Mouse (Mus musculus) heart, embryonic 14.5 days (tissue): ENCODE results near the gene Zcchc14. TPM values are rescaled to one million over a fixed set of nuclear protein-coding genes. Genes with fewer than 3 reads are reported as not detected.

Experiments
- ATAC-seq: fragments of 200-750 bp; cut with Nextera tagmentation; 2 replicates; pipeline ENCODE4 v1.8.0; 2017; ENCODE audit warnings: low read depth, moderate TSS enrichment; ENCODE audit not compliant: insufficient number of reproducible peaks, insufficient read depth, low FRiP score
- H3K27ac ChIP-seq, 2 experiments: fragments of 200-500 bp in 1 of 2; fragments of 300-500 bp in 1 of 2; sonication (generic) in 1 of 2; replicated peaks in 1 of 2; 2 replicates each; pipeline ENCODE4 v1.5.1; 2012 to 2014; ENCODE audit warnings: low read depth in 2 of 2, low read length in 2 of 2, control low read depth in 1 of 2, mild to moderate bottlenecking in 1 of 2, mixed read lengths in 1 of 2; ENCODE audit not compliant: control insufficient read depth in 1 of 2, insufficient read depth in 1 of 2
- H3K27me3 ChIP-seq: fragments of 300-500 bp; sonication (generic); 2 replicates; pipeline ENCODE4 v1.6.1; 2014; ENCODE audit warnings: mild to moderate bottlenecking, low read length, control low read depth; ENCODE audit not compliant: control insufficient read depth, insufficient read depth
- H3K36me3 ChIP-seq: fragments of 300-500 bp; sonication (generic); 2 replicates; pipeline ENCODE4 v1.6.1; 2014; ENCODE audit warnings: mild to moderate bottlenecking, control low read depth, low read length, mixed read lengths; ENCODE audit not compliant: control insufficient read depth, insufficient read depth
- H3K4me1 ChIP-seq, 2 experiments: fragments of 200-500 bp in 1 of 2; fragments of 300-500 bp in 1 of 2; sonication (generic) in 1 of 2; 2 replicates each; pipeline ENCODE4 v1.6.1; 2012 to 2014; ENCODE audit warnings: low read length in 2 of 2, control low read depth in 1 of 2, mixed read lengths in 1 of 2; ENCODE audit not compliant: control insufficient read depth in 2 of 2, insufficient read depth in 2 of 2
- H3K4me2 ChIP-seq: fragments of 300-500 bp; sonication (generic); 2 replicates; pipeline ENCODE4 v1.6.1; 2014; ENCODE audit warnings: mild to moderate bottlenecking, low read length
- H3K4me3 ChIP-seq, 2 experiments: fragments of 200-500 bp in 1 of 2; fragments of 300-500 bp in 1 of 2; sonication (generic) in 1 of 2; 2 replicates each; pipeline ENCODE4 v1.5.1; 2012 to 2014; ENCODE audit warnings: low read length in 2 of 2, mild to moderate bottlenecking in 2 of 2, control low read depth in 1 of 2, low read depth in 1 of 2, moderate library complexity in 1 of 2; ENCODE audit not compliant: control insufficient read depth in 1 of 2, insufficient read depth in 1 of 2
- H3K9ac ChIP-seq: fragments of 300-500 bp; sonication (generic); 2 replicates; pipeline ENCODE4 v1.6.1; 2014; ENCODE audit warnings: mild to moderate bottlenecking, low read length
- H3K9me3 ChIP-seq: fragments of 300-500 bp; sonication (generic); 2 replicates; pipeline ENCODE4 v1.6.1; 2016; ENCODE audit warnings: low read length, control low read depth; ENCODE audit not compliant: control insufficient read depth
- WGBS: fragments of 180-500 bp; shearing (Covaris S2); extraction: QIAGEN DNeasy Blood & Tissue Kit; methylation state at CpG from one replicate; pipeline ENCODE4 v1.1.7; 2014; 5-methylcytosine and 5-hydroxymethylcytosine counted together
- polyA plus RNA-seq: library from polyadenylated mRNA; unstranded; fragments of >200 nt; fragmentation: Nextera tagmentation; extraction: Ambion mirVana; gene quantifications from 2 replicates; pipeline ENCODE4 v1.2.1, GENCODE M21; 2014

Gene Zcchc14
- polyA plus RNA-seq, 1 experiment from 2014 or later: 13.9 TPM

- ATAC-seq: no peak
- H3K4me2 ChIP-seq: no peak overlapping the region
- peaks cover 33% of the 10 kb centered on the region for H3K36me3 ChIP-seq
- WGBS: 92% methylated on average over 12 of the region's 12 CpGs
- H3K27me3 ChIP-seq: no peaks in the 10 kb centered on the region
- H3K9ac ChIP-seq: no peak overlapping the region
- no peak overlapping the region for H3K27ac ChIP-seq
- H3K9me3 ChIP-seq: no peaks in the 10 kb centered on the region
- H3K4me3 ChIP-seq: no peak overlapping the region
- peaks cover 11 to 14% of the 10 kb centered on the region in 2 experiments; a peak in 3 of 4 replicates for H3K4me1 ChIP-seq
Measured at GRCm38 (mm10) chr8:121559801-121560200, 92.9 kb downstream of the Zcchc14 start.

- Histone ChIP-seq H3K4me3 (no peak overlapping the region), H3K27me3 (no peaks in the 10 kb centered on the region), H3K9me3 (no peaks in the 10 kb centered on the region), H3K4me2 (no peak overlapping the region), H3K9ac (no peak overlapping the region), H3K4me1 (peaks cover 11 to 13% of the 10 kb centered on the region in 2 experiments; a peak in 3 of 4 replicates), H3K27ac (no peak overlapping the region), H3K36me3 (peaks cover 46% of the 10 kb centered on the region)
- no peak for ATAC-seq
- 88% methylated on average over 16 of the region's 16 CpGs for WGBS
Measured at GRCm38 (mm10) chr8:121558538-121558937, 94.2 kb downstream of the Zcchc14 start.

- H3K27me3 ChIP-seq: no peaks in the 10 kb centered on the region
- no peak overlapping the region for H3K9ac ChIP-seq
- H3K36me3 ChIP-seq: peaks cover 54% of the 10 kb centered on the region
- H3K4me3 ChIP-seq: no peak overlapping the region
- H3K27ac ChIP-seq: no peak overlapping the region
- H3K4me1 ChIP-seq: peaks cover 4 to 5% of the 10 kb centered on the region in 2 experiments; a peak in 2 of 4 replicates
- 87% methylated on average over 11 of the region's 11 CpGs for WGBS
- no peak for ATAC-seq
- H3K9me3 ChIP-seq: no peaks in the 10 kb centered on the region
- H3K4me2 ChIP-seq: no peak overlapping the region
Measured at GRCm38 (mm10) chr8:121557746-121558145, 95.0 kb downstream of the Zcchc14 start.

GRCm38 (mm10) chr8:121553831-121554475 lies 98.7 kb downstream of the Zcchc14 start:
- no peak overlapping the region for H3K4me2 ChIP-seq
- H3K9ac ChIP-seq: no peak overlapping the region
- no peaks in the 10 kb centered on the region for H3K9me3 ChIP-seq
- H3K4me3 ChIP-seq: no peak overlapping the region
- H3K36me3 ChIP-seq: peaks cover 64% of the 10 kb centered on the region
- no peaks in the 10 kb centered on the region for H3K27me3 ChIP-seq
- H3K4me1 ChIP-seq: peaks cover 3 to 13% of the 10 kb centered on the region in 2 experiments; a peak in 1 of 4 replicates
- no peak overlapping the region for H3K27ac ChIP-seq
- WGBS: 93% methylated on average over 32 of the region's 32 CpGs
- ATAC-seq: no peak

- 88% methylated on average over 8 of the region's 9 CpGs for WGBS
- Histone ChIP-seq H3K4me1 (peaks cover 3 to 13% of the 10 kb centered on the region in 2 experiments; a peak in 1 of 4 replicates), H3K36me3 (peaks cover 52% of the 10 kb centered on the region), H3K9ac (no peak overlapping the region), H3K9me3 (no peaks in the 10 kb centered on the region), H3K4me2 (no peak overlapping the region), H3K27me3 (no peaks in the 10 kb centered on the region), H3K4me3 (no peak overlapping the region), H3K27ac (no peak overlapping the region)
- no peak for ATAC-seq
Measured at GRCm38 (mm10) chr8:121552506-121552905, 100.2 kb downstream of the Zcchc14 start.

GRCm38 (mm10) chr8:121551065-121551985 lies 101.4 kb downstream of the Zcchc14 start:
- WGBS: 48% methylated on average over 24 of the region's 24 CpGs
- Histone ChIP-seq H3K9me3 (no peaks in the 10 kb centered on the region), H3K27me3 (no peaks in the 10 kb centered on the region), H3K4me2 (no peak overlapping the region), H3K36me3 (peaks cover 52% of the 10 kb centered on the region), H3K9ac (no peak overlapping the region), H3K4me3 (no peak overlapping the region), H3K4me1 (peaks cover 3 to 16% of the 10 kb centered on the region in 2 experiments; a peak in 1 of 4 replicates), H3K27ac (no peak overlapping the region)
- ATAC-seq: no peak

GRCm38 (mm10) chr8:121550056-121550455 lies 102.6 kb downstream of the Zcchc14 start:
- Histone ChIP-seq H3K36me3 (peaks cover 43% of the 10 kb centered on the region), H3K27ac (no peak overlapping the region), H3K9ac (no peak overlapping the region), H3K27me3 (0 out of 2 replicates have a peak, but pooled peaks cover 3% of the 10 kb centered on the region), H3K9me3 (no peaks in the 10 kb centered on the region), H3K4me1 (peaks cover 3 to 16% of the 10 kb centered on the region in 2 experiments; a peak in 1 of 4 replicates), H3K4me2 (no peak overlapping the region), H3K4me3 (no peak overlapping the region)
- WGBS: 62% methylated on average over 6 of the region's 6 CpGs
- no peak for ATAC-seq
